Mouse (Mus musculus) kidney, adult 2 months (tissue): ENCODE measurements around the gene Olfr550. TPM values are rescaled to one million over a fixed set of nuclear protein-coding genes. Genes with fewer than 3 reads are reported as not detected.

Experiments used
- DNase-seq: peaks from one replicate; pipeline ENCODE4 v3.0.0; 2021
- H3K27ac ChIP-seq: fragments of 200-500 bp; 2 replicates; pipeline ENCODE4 v1.5.1; 2012; ENCODE audit warnings: low read depth, low read length, control low read depth, inconsistent platforms; ENCODE audit not compliant: insufficient read depth
- H3K27me3 ChIP-seq: fragments of 200-500 bp; replicated peaks from 2 replicates; pipeline ENCODE4 v1.6.1; 2012; ENCODE audit warnings: mild to moderate bottlenecking, moderate library complexity, low read length, inconsistent platforms; ENCODE audit not compliant: control insufficient read depth, insufficient read depth
- H3K36me3 ChIP-seq: fragments of 200-500 bp; 2 replicates; pipeline ENCODE4 v1.6.1; 2012; ENCODE audit warnings: mild to moderate bottlenecking, moderate library complexity, low read length, inconsistent platforms; ENCODE audit not compliant: control insufficient read depth, insufficient read depth
- H3K4me1 ChIP-seq: fragments of 200-500 bp; 2 replicates; pipeline ENCODE4 v1.6.1; 2011; ENCODE audit warnings: low read length; ENCODE audit not compliant: control insufficient read depth, insufficient read depth
- H3K4me3 ChIP-seq: fragments of 200-500 bp; 2 replicates; pipeline ENCODE4 v1.5.1; 2011; ENCODE audit warnings: mild to moderate bottlenecking, low read depth, low read length, control low read depth; ENCODE audit not compliant: insufficient read depth
- CTCF ChIP-seq: fragments of 200-500 bp; conservative IDR thresholded peaks from 2 replicates; pipeline ENCODE4 v1.5.1; 2011; ENCODE audit warnings: low read depth, mild to moderate bottlenecking, control low read depth, low read length, moderate library complexity, mixed read lengths; ENCODE audit not compliant: insufficient read depth, insufficient read length
- POLR2A ChIP-seq: fragments of 200-500 bp; IDR thresholded peaks from one replicate; pipeline ENCODE4 v1.6.1; 2011; ENCODE audit warnings: low read depth, low read length, control low read depth
- WGBS: fragments of 180-500 bp; shearing (Covaris S2); methylation state at CpG from one replicate; pipeline ENCODE4 v1.1.7; 2018; 5-methylcytosine and 5-hydroxymethylcytosine counted together
- polyA plus RNA-seq: library from polyadenylated mRNA; depleted of rRNA; stranded (reverse); fragments of >200 nt; gene quantifications from 2 replicates; pipeline ENCODE4 v1.2.3, GENCODE M21; 2012

The Olfr550 gene
- polyA plus RNA-seq, 1 experiment: not detected

DNA sequence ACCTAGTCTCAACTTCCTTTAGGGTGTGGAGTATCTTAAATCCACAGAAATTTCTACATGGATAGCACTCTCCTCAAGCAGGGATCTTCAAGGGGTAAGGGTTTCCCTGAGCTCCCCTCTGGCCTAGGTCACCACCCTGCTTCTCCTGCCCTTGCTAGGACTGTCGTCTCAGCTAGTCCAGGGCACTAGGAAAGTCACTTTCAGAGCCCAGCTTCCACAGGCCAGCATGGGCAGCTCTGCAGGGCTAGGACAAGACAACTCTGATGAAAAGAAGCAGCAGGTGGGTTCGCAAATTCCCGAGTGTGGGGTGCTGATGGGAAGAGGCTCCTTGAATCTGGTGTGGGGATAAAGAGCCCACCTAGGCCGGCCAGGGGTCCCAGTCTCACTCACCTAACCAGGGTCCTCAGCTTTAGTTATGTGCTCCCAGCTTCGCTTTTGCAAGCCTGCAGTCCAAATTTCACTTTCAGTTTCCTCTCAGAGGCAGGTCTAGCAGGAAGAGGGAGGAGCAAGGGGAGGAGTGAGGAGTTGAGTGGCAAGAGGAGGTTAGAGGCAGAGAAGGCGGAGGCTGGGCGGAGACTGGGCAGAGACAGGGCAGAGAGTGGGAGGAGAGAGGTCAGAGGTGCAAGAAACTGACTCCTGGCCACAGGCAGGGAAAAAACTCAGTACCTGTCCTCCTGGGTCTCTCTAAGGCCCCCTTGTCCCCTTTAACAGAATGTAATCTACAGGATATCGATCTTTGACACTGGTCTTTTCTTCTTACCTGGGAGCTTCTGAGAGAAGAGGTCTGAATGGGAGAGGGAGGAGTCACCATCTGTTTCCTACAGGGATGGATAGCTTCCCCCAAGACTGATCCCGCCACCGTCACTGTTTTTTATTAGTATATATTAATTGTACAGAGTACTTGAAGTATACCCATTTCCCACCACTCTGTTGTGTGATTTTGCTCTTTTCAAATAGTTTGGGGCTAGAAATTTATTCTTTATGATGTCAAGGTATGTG, 5.9 kb upstream of the Olfr550 start, which contains the start of gene Trim21:
Trim21 (minus strand) TSS at position 488 of the 999 bp plus-strand sequence.
- 9% methylated on average over 10 of the region's 10 CpGs for WGBS
- H3K27me3 ChIP-seq: no peaks in the 10 kb centered on the region

GRCm38 (mm10) chr7:102566219-102566618, 5.0 kb upstream of the Olfr550 start:
- Histone ChIP-seq H3K27me3 (no peaks in the 10 kb centered on the region), H3K4me1 (no peaks in the 10 kb centered on the region), H3K4me3 (no peak overlapping the region), H3K27ac (no peak overlapping the region), H3K36me3 (no peaks in the 10 kb centered on the region; the same call in 1 of the 2 replicates)
- no peak for TF ChIP-seq CTCF
- no peak for TF ChIP-seq POLR2A
- 93% methylated on average over 4 of the region's 4 CpGs for WGBS
- no peak for DNase-seq

More for the DNA sequence above, 5.9 kb upstream of the Olfr550 start, which contains the start of gene Trim21:
- TF ChIP-seq POLR2A (no peak), CTCF (no peak)
- H3K4me3 ChIP-seq: peak within 1 kb of the TSS; percentile 58
- H3K4me1 ChIP-seq: no peaks in the 10 kb centered on the region
- peak; percentile 96 for DNase-seq
- H3K27ac ChIP-seq: peak within 1 kb of the TSS; percentile 6; the same call in 1 of the 2 replicates
- peaks cover 4% of the 10 kb centered on the region; the same call in 1 of the 2 replicates for H3K36me3 ChIP-seq

GRCm38 (mm10) chr7:102573174-102573830, 2.1 kb downstream of the Olfr550 start:
- Histone ChIP-seq H3K27me3 (no peaks in the 10 kb centered on the region), H3K4me1 (no peaks in the 10 kb centered on the region), H3K36me3 (no peaks in the 10 kb centered on the region), H3K27ac (no peak overlapping the region), H3K4me3 (no peak overlapping the region)
- WGBS: 85% methylated on average over 3 of the region's 3 CpGs
- no peak for DNase-seq
- TF ChIP-seq POLR2A: no peak
- TF ChIP-seq CTCF: no peak

DNA sequence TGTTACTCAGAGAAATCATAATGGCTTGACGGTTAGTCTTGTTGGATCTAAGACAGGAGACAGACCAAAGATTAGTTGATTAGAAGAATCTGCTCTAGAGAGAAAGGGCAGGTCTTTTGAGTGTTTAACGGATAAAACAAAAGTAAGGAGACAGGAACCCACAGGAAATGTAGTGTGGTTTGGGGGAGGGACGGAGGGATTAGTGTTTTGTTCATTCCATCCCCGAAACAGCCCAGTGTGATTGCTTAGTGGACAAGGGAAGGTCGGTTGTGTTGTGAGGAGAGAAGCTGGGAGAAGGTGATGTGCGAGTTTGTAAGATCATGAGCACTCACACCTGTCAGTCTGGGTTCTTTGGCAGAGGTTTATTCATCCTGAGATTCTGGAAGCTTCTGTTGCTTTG, 4.8 kb downstream of the Olfr550 start:
- Histone ChIP-seq H3K27me3 (no peaks in the 10 kb centered on the region), H3K36me3 (no peaks in the 10 kb centered on the region), H3K4me1 (no peaks in the 10 kb centered on the region), H3K27ac (no peak overlapping the region), H3K4me3 (no peak overlapping the region)
- 60% methylated on average over 6 of the region's 6 CpGs for WGBS
- no peak for DNase-seq
- TF ChIP-seq CTCF (no peak), POLR2A (no peak)

- no peak for DNase-seq
- WGBS: 91% methylated on average over 3 of the region's 3 CpGs
- Histone ChIP-seq H3K4me3 (no peak within 1 kb of the TSS), H3K4me1 (no peaks in the 10 kb centered on the region), H3K27ac (no peak within 1 kb of the TSS), H3K36me3 (no peaks in the 10 kb centered on the region), H3K27me3 (no peaks in the 10 kb centered on the region; the same call in 1 of the 2 replicates)
- TF ChIP-seq POLR2A: no peak
- TF ChIP-seq CTCF: no peak
These were observed 20.5 kb downstream of the Olfr550 start, which contains the start of gene Olfr551 for GRCm38 (mm10) chr7:102591786-102592185. Olfr551 (minus strand) TSS chr7:102591886.

- WGBS: 70% methylated on average over 1 of the region's 1 CpGs
- H3K36me3 ChIP-seq: no peaks in the 10 kb centered on the region
- H3K27ac ChIP-seq: no peak within 1 kb of the TSS
- no peak within 1 kb of the TSS for H3K4me3 ChIP-seq
- DNase-seq: no peak
- no peak for TF ChIP-seq CTCF
- TF ChIP-seq POLR2A: no peak
- H3K4me1 ChIP-seq: no peaks in the 10 kb centered on the region
- no peaks in the 10 kb centered on the region; the same call in 1 of the 2 replicates for H3K27me3 ChIP-seq
These were observed 26.3 kb downstream of the Olfr550 start, which contains the start of gene Olfr552 for GRCm38 (mm10) chr7:102597378-102598031. Olfr552 (plus strand) TSS chr7:102597770.
